Mouse (Mus musculus) lung, postnatal 25 days (tissue): ENCODE results near the gene Aacs.
A peak's percentile ranks its signal among the peaks of the same experiment; 100 is the strongest.
"Not testable (repeated sequence)": the region's sequence is repeated elsewhere in the genome, so short reads cannot be mapped to it uniquely, and the experiment has no call there.

ENCODE experiments used
- DNase-seq: peaks from one replicate; pipeline ENCODE4 v3.0.0; 2022; ENCODE audit warnings: low spot score

The Aacs gene

GRCm38 (mm10) chr5:125475601-125476285, at the start of gene Aacs:
Aacs (plus strand) TSS chr5:125475814.
- peak; percentile 97 for DNase-seq

GRCm38 (mm10) chr5:125426343-125426742, 49.3 kb upstream of the Aacs start:
- no peak for DNase-seq

GRCm38 (mm10) chr5:125432324-125432723, 43.3 kb upstream of the Aacs start:
- not testable (repeated sequence) for DNase-seq

GRCm38 (mm10) chr5:125433793-125434337, 41.7 kb upstream of the Aacs start, which contains the start of gene Dhx37:
Dhx37 (minus strand) TSS chr5:125434121.
- peak; percentile 95 for DNase-seq

- not testable (repeated sequence) for DNase-seq
Measured at GRCm38 (mm10) chr5:125434347-125434746, 41.3 kb upstream of the Aacs start.

GRCm38 (mm10) chr5:125440583-125441233, 34.9 kb upstream of the Aacs start:
- DNase-seq: no peak

GRCm38 (mm10) chr5:125441234-125442114, 34.1 kb upstream of the Aacs start, which contains the start of gene Bri3bp:
Bri3bp (plus strand) TSS chr5:125441568.
- no peak for DNase-seq

- DNase-seq: no peak
Measured at GRCm38 (mm10) chr5:125442136-125442995, 33.2 kb upstream of the Aacs start.

GRCm38 (mm10) chr5:125443335-125443734, 32.3 kb upstream of the Aacs start:
- DNase-seq: no peak

- DNase-seq: no peak
Measured at GRCm38 (mm10) chr5:125443915-125444314, 31.7 kb upstream of the Aacs start.

- DNase-seq: no peak
Measured at GRCm38 (mm10) chr5:125444554-125444953, 31.1 kb upstream of the Aacs start.

GRCm38 (mm10) chr5:125446344-125446743, 29.3 kb upstream of the Aacs start:
- DNase-seq: no peak

GRCm38 (mm10) chr5:125448026-125448425, 27.6 kb upstream of the Aacs start:
- DNase-seq: no peak

GRCm38 (mm10) chr5:125448631-125449030, 27.0 kb upstream of the Aacs start:
- DNase-seq: no peak

GRCm38 (mm10) chr5:125449306-125449705, 26.3 kb upstream of the Aacs start:
- DNase-seq: no peak

GRCm38 (mm10) chr5:125452573-125452972, 23.0 kb upstream of the Aacs start:
- DNase-seq: no peak

GRCm38 (mm10) chr5:125456100-125456499, 19.5 kb upstream of the Aacs start:
- DNase-seq: no peak

GRCm38 (mm10) chr5:125457538-125457937, 18.1 kb upstream of the Aacs start:
- no peak for DNase-seq

GRCm38 (mm10) chr5:125460574-125460973, 15.0 kb upstream of the Aacs start:
- DNase-seq: no peak

GRCm38 (mm10) chr5:125461868-125462445, 13.7 kb upstream of the Aacs start:
- peak; percentile 58 for DNase-seq

- no peak for DNase-seq
Measured at GRCm38 (mm10) chr5:125465192-125465591, 10.4 kb upstream of the Aacs start.
